Mouse (Mus musculus): Measurements from ENCODE around the gene Nhs. TPM values are rescaled to one million over a fixed set of nuclear protein-coding genes. Genes with fewer than 3 reads are reported as not detected.
A peak's percentile ranks its signal among the peaks of the same experiment; 100 is the strongest.

Nhs gene
- 1 to 10 TPM; 1.2 to 2.0 TPM for total RNA-seq (2021)
- long read RNA-seq, experiment 1 = 0 reads
- long read RNA-seq, experiment 2 = 0 reads

DNA sequence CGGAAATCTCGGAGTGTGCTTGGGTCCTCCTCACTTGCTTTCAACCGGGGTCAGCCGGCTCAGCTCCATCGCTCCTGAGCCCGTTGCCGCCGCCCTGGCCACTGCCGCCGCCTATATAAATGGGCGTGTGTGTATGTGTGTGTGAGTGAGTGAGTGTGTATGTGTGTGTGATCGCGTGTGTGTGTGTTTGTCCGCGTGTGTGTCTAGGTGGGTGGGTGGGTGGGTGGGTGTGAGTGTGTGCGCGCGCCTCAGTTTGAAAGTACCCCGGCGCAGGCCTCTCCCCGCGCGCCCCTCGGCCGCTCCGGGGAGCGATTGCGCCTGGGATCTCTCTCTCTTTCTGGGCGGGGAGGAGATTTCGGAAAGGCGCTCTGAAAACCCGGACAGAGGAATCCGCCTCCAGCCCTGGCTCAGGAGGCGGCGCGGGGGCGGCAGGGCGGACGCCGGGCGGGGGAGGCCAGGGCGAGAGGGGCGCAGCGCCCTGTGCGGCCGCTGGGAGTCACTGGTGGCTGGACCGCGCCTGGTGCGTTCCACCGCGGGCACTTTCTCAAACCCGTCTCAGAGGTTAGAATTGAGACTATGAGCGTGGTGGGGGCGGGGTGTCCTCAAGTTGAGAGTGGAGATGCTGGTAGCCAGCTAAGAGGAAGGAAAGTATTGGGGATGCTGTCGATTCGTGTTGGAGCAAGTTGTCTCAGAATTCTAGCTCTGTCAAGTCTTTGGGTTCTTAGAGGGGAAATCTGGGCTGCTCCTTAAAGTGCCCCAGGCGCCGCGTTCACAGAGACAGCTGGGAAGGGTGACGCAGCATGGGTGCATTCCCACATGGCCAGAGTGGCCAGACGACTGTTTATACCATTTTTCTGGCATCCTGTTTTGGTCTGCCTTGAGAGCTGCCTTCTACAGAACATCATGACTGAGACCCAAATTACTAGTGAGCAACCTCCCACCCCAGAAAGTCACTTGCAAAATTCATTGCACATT lies at the start of gene Nhs:
Nhs (minus strand) TSS at position 94 of the 975 bp plus-strand sequence.
- DNase-seq = peak; percentile 64

DNA sequence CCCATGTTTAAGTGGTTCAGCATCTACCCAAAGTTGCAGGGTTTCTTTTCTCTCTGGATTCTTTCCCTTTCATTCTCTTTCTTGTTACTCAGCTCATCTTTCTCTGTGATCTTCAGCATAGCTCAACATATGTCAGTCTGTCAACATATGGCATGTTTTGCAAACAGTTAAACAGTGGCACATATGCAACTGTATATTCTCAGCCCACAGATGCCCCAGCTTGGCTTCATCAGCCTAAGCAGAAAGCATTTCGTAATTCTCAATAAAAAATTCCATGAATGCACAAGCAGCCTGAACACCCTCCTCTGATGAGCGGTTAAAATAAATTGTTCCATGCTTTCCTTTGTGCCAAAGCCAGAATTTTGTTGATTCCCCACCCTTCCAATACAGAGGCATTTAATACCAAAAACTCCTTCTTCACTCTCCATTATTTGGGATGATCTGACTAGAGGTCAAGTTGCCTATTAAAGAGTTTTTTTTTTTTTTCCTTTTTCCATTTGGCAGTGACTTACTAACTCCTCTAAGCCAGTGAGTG lies 46.9 kb upstream of the Nhs start:
- no peak for DNase-seq

DNA sequence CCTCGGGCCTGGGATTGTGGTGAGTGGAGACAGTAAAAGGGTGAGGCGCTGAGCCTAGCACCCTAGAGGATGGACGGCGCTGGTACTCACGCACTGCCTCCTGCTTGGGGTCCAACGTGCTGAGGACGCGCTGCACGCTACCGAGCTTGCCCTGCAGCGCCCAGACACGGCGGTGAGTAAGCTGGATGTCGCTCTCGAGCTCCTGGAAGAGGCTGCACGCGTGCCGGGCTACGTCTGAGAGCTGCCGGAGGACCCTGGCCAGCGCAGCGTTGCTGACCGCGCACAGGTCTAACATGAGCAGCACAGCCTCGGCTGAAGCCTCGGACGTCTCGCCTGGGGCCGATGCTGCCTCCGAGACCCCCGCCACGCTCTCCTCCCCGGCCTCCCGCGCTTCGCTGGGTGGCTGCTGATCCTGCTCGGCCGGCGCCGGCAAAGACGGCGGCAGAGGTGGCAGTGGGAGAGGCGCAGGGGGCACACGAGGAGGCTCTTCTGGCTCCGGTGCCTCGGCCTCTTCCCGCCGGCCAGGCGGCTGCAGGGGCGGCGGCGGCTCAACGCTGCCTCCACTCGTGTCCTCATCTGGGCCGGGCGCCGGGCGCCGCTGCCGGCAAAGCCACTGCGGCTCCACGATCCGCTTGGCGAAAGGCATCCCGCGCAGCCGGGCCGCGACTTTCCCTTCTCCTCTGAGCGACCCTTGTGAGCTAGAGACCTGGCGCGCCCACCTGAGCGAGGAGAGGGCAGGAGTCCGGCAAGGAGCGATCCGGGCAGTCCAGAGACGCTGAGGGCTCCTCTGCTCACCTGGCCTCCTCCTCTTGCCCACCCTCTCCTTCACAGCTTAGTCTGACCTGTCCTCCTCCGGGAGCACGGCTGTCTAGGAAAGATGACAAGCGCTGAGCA lies 540 bp downstream of the Nhs start:
- DNase-seq = peak; percentile 25

DNA sequence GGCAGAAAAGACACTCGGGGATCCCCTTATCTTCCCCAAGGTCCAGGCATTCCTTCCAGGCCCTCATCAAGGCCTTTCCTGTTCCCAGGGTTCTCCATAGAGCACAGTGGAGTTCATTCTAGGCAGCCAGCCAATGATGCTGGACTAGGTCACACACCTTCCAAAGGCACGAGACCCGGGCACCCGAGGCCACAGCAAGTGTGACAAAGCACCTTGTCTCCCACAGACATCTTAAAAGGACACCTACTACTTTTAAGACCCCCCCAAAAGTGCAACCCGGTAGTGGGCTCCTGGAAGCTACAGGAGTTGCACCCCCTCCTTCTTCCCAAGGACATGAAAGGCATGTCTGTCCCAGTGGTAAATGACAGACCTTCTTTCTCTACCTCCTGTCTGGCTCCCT lies 1.4 kb downstream of the Nhs start:
- no peak for DNase-seq

DNA sequence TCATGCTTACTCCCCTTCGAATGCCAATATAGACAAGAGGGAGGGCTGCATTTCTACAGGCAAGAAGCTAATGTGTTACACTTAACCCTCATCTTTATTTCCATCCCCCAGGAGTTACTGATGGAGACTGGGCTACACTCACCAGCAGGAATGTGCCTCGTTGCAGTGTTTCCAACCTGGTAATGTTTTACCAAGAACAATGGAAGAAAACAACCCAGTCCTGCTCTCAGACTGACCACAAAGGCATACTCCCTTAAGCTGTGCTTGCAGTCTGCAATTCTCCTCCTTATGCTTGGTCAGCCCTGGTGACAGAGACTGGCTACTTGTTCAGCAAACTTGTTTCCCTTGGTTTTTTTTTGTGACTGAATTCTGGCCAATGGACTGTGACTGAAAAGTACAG lies 21.7 kb downstream of the Nhs start:
- no peak for DNase-seq

DNA sequence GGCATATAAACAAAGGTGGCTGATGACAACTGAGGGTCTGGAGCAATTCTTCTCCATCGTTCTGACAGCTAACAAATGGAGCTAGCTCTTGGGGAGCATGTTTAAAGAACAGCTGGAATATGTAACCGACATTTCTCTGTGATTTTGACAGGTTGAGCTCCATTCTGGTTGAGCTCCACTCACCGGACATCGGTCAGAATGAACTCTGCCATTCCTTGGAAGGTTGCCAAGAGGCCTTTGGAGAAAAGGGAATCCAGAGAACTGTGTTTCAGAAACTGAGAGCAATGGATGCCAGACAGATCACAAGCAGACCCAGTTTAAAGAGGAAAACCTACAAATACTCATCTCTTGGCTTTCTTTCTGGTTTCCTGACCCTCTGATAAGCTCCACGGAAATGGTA lies 46.3 kb downstream of the Nhs start:
- no peak for DNase-seq

DNA sequence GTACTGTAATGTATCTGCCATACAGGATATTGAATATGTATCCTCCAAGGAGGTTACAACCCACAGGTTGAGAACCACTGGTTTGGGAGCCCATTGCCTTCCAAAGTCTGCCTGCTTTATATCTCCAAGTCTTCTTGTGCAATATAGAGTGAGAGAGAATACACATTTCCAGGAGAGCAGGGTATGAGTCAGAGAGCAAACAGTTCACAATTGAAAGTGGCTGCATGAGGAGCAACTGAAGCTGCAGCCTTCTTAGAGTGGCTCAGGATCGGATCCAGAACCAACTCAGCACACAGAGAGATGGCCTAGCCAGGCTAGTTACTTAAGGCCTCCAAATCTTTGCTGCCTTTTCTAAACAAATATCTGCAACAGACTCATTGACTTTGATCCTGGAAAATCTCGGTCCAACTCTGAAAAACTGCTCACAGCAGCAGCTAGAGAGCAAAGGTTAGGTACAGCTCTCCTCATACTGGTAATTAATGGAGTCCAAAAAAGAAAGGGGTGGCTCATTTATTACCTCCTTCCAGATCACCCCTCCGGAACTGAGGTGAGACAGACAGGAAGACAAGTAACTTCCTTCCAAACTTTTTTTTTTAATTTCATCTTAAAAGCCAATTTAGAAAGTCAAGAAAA lies 56.6 kb downstream of the Nhs start:
- no peak for DNase-seq

DNA sequence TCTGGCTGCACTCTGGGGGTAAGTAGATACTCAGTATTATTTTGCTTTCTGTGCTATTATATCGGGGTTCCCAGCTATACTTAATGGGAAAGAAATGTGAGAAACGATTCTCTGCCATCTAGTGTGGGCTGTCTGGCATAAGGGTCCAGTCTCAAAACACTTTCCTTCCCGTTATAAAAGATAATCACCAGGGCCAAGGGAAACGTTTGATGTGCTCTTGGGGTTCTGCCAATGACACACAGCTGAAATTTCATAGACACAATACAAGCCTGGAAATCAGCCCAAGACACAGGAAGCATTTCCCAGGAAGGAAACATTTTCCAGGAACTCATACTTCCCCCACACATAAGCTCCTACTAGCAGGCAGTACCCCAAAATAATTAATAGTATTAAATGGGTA lies 61.2 kb downstream of the Nhs start:
- no peak for DNase-seq

DNA sequence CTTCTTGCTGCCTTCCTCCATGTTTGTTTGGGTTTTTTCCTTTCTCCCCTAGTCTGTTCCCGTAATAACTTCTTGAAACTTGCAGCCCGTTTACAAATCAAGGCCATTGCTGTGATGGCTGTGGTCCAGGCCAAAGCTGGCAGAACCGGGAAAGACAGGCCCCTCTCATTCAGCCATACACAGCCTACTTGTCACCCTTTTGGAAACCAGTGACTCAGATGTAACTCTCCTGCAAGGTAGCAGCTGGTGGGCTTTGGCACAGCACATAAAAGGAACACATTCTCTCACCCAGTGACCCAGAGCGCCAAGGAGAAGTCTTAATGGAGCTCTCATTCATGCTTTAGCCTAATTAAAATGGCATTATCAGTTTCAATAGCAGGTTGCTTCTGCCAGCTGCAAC lies 72.2 kb downstream of the Nhs start:
- peak; percentile 2 for DNase-seq

DNA sequence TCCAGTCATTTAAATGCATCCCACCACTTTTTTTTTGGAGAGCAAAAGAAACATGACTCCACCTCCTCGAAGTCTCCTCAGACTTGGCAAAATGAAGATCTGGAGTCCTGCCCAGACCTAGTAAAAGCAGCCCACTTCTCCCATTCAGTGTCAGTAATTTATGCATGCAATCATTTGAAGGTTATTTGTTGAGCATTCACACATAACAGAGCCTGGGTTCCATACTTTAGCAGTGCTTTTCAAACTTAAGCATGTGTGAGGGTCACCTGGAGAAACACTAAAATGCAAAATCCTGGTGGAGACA lies 73.7 kb downstream of the Nhs start:
- DNase-seq = peak; percentile 12

DNA sequence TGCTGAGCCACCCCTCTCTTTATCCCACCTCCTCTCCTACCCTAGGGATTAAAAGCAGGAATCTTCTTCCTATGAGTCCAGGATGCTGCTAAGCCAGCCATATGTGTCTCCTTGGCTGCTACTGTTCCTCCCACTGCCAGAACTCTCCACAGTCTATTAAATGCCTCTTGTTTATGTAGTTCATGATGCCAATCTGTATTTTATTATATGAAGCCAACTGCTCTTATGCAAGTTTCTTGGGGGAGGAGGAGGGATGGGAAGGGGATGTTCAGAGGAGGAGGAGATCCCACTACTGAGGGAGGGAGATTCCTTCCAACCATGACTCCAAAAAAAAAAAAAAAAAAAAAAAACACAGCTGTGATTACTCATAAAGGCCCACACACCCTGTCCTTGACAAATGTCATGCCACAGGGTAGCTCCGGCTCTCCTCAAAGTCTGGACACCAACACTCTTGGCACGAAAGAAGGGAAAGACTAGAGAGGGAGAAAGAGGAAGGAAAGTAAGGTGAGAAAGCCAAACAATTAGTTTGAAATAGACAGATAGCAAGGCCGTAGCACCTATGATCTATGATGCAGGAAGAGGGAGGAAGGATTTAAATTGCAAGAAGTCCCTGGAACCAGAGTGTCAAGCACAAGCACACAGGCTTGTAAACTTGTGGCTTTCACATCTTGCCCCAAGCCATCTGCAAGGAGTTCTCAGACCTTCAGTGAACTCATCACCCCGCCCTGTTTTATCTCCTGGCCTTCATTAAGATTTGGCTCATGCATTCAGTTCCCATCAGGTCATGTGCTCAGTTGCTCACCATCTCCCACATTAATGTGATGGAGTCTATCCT lies 74.3 kb downstream of the Nhs start:
- DNase-seq = no peak

DNA sequence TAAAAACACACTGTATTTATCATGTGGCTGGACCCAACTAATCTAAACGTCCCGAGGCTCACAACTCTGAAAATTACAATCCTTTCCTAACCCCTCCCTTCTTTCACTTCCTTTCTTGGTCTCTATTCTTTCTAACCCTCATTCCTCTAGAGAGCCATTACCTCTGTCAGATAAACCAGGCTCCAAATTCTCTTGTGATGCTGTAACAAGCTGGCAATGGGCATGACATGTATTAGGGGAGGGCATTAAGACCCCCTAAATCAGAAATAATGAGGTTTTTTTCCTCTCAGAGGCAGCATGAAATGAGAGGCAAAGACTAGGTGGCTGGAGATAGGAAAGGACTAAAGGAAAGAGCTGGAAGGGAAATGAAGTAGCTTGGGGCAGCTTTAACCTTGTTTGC lies 96.4 kb downstream of the Nhs start:
- no peak for DNase-seq

DNA sequence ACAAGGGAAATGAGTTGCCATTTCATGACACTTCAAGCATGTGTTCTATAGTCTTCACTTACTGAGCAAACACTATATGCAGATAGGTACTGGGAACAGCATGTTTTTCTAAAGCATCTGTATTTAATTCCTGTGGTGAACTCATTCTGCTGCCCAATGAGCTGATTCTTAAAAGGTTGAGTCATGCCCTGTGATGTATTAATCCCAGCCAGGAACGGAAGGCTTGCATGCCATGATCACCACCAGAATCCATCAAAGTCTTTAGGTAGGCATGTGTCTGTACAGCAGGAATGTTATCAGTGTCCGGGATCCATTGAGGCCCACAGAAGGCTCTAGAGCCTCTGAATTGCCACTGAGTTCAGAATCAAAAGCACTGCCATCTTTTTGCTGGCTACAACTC lies 103.9 kb downstream of the Nhs start:
- no peak for DNase-seq

DNA sequence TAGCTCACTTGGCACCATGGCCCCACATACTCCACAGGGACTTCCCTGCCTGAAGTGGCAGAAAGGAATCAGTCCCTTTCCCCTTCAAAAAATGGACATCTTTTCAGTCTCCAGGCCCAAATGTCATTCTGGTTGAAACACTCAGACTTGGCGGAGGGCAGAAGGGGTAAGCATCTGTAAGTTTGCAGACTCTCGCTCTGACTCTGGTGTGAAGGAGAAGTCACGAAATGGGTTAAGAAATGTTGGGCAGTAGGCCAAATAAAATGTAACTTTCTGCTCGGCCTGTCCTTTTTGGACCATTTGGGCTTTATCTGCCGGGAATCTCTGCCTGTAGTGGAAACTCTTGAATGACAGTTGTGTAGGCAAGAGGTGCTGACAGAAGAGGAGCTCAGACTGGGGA lies 106.0 kb downstream of the Nhs start:
- DNase-seq = no peak

DNA sequence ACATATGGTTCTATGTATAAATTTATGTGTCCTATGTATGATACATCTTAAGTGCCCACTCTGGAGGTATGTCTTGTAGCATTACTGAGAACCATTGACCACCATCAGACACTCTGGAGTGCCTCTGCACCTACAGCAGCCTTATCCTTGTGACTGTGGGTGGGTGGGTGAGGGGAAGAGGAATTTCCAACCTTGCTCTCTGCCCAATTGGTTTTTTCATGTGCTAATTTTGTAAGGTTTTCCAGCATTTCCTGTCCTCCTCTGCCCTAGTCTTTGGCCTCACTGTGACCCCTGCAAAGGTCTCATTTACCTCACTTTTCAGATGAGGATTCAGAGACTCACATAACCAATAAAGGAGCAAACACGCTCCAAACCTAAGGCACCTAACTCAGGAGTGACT lies 107.0 kb downstream of the Nhs start:
- DNase-seq = no peak

DNA sequence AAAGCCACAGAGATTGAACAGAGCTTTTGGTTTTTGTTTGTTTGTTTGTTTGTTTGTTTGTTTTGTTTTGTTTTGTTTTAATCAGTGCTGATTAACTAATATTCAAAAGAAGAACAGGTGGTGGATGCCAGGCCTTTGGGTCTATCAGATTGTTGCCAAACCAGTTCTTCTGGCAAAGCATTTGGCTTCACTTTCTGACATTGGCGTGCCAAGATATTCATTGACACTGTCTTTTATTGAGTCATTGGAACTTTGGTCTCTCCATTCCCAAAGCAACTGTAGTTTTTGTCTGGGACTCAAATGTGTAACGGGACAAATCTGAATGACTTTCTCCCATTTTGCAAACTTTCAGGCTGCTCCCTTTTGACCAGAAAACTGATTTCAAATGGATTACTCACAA lies 109.9 kb downstream of the Nhs start:
- DNase-seq = no peak

DNA sequence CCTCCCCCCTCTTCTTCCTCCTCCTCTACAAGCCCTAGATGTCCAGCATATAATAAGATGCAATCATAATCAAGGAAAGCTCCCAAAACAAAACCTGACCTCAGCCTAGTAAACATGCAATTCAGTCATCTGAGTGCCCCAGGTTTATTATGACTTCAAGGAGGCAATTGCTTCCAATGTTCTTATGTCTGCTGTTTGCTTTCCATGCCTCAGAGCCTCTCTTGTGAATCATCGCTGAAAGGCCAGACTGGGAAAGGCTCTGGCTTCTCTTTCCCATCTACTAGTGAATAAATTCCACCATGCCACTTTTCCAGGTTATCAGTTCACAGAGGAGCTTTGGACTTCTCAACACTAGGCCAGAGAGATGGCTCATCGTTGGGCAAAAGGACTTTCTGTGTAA lies 114.0 kb downstream of the Nhs start:
- no peak for DNase-seq

DNA sequence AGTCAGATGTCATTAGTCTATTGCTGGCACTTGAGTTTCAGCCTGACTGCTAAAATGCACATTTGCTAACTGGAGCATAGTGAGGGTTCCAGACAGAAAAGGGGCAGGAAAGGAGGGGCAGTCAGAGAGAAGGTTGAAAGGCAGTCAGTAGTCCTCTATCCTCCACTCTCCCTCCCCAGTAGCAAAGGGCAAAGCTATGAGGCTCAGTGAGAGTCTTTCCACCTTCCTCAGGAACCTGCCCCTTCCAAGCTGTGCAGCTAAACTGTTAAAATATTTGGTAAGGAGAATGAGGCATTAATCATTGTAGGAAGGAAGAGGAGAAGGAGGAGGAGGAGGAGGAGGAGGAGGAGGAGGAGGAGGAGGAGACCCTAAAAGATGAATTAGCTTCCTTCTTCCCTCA lies 115.4 kb downstream of the Nhs start:
- no peak for DNase-seq

DNA sequence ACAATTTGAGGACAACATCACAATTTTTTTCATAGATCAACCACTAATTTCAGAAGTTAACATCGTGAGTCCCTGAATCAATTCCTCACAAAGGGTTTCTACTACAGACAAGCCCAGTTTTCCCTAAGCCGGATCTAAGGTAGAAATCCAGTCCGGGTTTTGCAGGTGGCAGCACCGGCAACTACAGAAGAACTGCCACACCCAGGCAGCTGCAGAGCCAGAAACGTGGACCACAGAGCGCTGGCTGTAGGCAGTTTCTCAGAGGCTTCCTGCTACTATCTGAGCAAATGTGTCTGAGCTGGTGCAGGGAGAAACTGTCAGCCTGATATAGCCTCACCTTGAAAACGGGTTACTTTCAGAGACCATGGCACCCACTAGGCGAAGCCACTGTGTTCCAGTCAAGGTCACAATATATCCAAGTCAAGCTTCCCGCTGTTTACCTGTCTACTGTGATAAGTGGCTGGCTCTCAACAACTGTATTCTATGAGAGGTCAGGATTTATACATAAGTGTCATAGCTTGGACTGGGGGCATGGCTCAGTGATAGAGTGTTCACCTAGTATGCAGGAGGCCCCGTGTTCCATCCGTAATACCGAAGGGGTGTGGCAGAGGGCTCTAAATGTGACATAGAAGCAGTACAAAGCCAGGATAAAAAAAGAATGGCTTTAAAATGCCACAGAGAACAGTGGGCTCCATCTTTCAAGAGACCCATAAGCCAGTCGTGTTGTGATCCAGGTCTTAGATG lies 134.1 kb downstream of the Nhs start:
- peak; percentile 21 for DNase-seq

DNA sequence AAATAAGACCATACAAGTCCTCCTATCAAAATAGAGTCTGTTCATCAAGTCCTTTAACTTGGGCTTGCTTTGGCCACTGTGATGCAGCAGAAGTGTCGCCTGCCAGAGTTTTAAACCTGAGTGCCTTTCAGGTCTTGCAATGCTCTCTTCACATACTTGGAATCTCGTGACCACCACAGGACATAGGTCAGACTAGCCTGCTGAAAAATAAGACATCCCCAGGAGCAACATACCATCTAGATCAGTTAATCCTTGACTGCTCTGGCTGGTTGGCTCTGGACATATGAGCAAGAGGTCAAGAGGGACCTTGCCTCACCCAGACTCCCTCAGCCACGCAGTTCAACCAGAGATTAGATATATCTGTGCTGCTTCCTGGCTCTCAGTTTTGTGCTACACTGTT lies 137.8 kb downstream of the Nhs start:
- DNase-seq = no peak

DNA sequence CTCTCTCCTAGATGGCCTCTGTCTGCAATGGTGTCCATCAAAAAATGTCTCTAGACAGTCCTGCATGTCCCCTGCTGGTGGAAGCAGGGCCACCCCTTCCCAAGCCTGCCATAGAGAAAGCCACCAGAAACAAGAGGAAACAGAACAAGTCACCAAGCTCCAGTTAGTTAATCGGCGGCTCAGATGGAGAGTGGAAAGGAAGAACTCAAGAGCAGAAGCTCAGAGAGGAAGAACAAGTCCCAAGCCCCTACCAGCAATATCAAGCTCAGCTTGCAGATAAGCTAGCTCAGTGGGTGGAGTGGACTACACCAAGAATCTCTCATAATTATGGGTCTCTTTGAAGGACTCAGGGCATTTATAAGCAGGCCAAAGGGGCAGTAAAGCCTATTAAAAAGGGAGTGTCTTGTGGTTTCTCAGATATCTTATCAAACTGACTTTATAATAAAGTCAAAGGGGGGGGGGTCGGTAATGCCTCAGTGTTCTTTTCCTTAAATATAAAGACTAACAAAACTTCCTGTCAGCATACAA lies 139.4 kb downstream of the Nhs start:
- DNase-seq = no peak

All from gastrocnemius, postnatal 10 days (tissue).